Comparison of ENCODE assay signal across 12 mouse cellular contexts in the genomic region with DNA sequence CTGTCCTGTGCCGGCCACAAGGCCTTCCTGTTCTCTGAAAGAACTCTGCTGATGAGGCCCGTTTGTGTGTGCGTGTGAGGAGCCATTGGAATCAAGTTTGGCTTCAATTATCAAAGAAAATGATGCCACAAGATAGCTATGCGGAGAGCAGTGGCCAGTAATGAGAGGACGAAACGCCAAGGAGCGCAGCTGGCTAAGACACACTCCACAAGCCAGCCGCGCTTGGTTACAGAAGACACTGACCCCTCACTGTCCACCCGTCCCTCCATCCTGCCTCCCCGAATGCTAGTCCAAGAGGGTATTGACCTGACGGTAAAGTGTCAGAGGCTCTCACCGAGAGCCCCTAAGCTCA. TPM values are rescaled to one million over a fixed set of nuclear protein-coding genes. Genes with fewer than 3 reads are reported as not detected.
DNase-seq lines count a peak whose midpoint lies in the region; ATAC-seq lines count a peak whose summit lies in the region.
"Had no signal": no experiment of that assay in that cellular context is flagged by ENCODE, and none has a peak within 500 bp of the region (broad histone marks: within the 10 kb centered on the region; RNA-seq: fewer than 3 reads in every experiment).

No protein-coding gene starts in this region.

- H3K4me1 ChIP-seq in heart, embryonic 11.5 days (ENCODE audit: control insufficient read depth, insufficient read depth, low read length) = peaks cover 62% of the 10 kb centered on the region
- H3K4me1 ChIP-seq in forebrain, embryonic 14.5 days (ENCODE audit: control insufficient read depth, insufficient read depth, low read length) = peaks cover 74% of the 10 kb centered on the region
- H3K4me1 ChIP-seq in midbrain, embryonic 10.5 days = peaks cover 96% of the 10 kb centered on the region

- intact Hi-C loops in left cerebral cortex, postnatal 25 days (cut with DNase I) = loop anchor here (5.0 kb wide), 1 partner anchor 150 kb away; no protein-coding TSS in a partner anchor

- H3K4me3 ChIP-seq in heart, embryonic 11.5 days (ENCODE audit: low read depth, low read length) = no peak overlapping the region
- H3K4me3 ChIP-seq in forebrain, embryonic 14.5 days (ENCODE audit: low read depth, low read length) = peak overlapping the region; percentile 19; the same call in 1 of the 2 replicates
- peak overlapping the region; percentile 89 for H3K4me3 ChIP-seq in midbrain, embryonic 10.5 days
- H3K4me3 ChIP-seq: liver, embryonic 13.5 days had no signal

- no peak for ATAC-seq in heart, embryonic 11.5 days (replicated peaks; ENCODE audit: insufficient number of reproducible peaks, low FRiP score, low TSS enrichment)
- ATAC-seq in forebrain, embryonic 14.5 days = no peak

- peaks cover 6% of the 10 kb centered on the region; the same call in 1 of the 2 replicates for H3K27me3 ChIP-seq in heart, embryonic 11.5 days (ENCODE audit: control insufficient read depth, insufficient read depth, low read length)
- no peaks in the 10 kb centered on the region for H3K27me3 ChIP-seq in forebrain, embryonic 14.5 days (replicated peaks; ENCODE audit: control insufficient read depth, insufficient read depth, low read length)
- H3K27me3 ChIP-seq in midbrain, embryonic 10.5 days (ENCODE audit: low read depth, poor library complexity, severe bottlenecking) = peaks cover 12% of the 10 kb centered on the region

- peaks cover 3% of the 10 kb centered on the region; the same call in 1 of the 2 replicates for H3K36me3 ChIP-seq in heart, embryonic 11.5 days (ENCODE audit: control insufficient read depth, insufficient read depth, low read length)
- H3K36me3 ChIP-seq in forebrain, embryonic 14.5 days (ENCODE audit: control insufficient read depth, insufficient read depth, low read length) = peaks cover 11% of the 10 kb centered on the region
- H3K36me3 ChIP-seq in midbrain, embryonic 10.5 days = peaks cover 85% of the 10 kb centered on the region
- H3K36me3 ChIP-seq: liver, embryonic 13.5 days had no signal

- H3K9ac ChIP-seq in heart, embryonic 11.5 days (ENCODE audit: low read depth, low read length) = peak overlapping the region; percentile 40; the same call in 1 of the 2 replicates
- H3K9ac ChIP-seq in forebrain, embryonic 14.5 days (ENCODE audit: low read length) = peak overlapping the region; percentile 51
- H3K9ac ChIP-seq: liver, embryonic 13.5 days had no signal

- 0 out of 2 replicates have a peak overlapping the region, but pooled peaks have one; percentile 24 for H3K27ac ChIP-seq in heart, embryonic 11.5 days (ENCODE audit: low read depth, low read length)
- H3K27ac ChIP-seq in forebrain, embryonic 14.5 days (ENCODE audit: low read depth, low read length) = no peak overlapping the region
- peak overlapping the region; percentile 80 for H3K27ac ChIP-seq in midbrain, embryonic 10.5 days (replicated peaks)
- H3K27ac ChIP-seq: liver, embryonic 13.5 days had no signal

- DNase-seq in heart, adult 8-10 months (ENCODE audit: low spot score) = no peak
- DNase-seq in Muller cell, postnatal 12 days (ENCODE audit: inconsistent ontology term) = peak; percentile 56
- no peak for DNase-seq in forebrain, embryonic 14.5 days (ENCODE audit: low spot score)
- DNase-seq in midbrain, embryonic 10.5 days (ENCODE audit: low spot score) = peak; percentile 25
- no peak for DNase-seq in layer of hippocampus, adult 11-12 months (ENCODE audit: low spot score)
- no peak for DNase-seq in left cerebral cortex, postnatal 25 days (ENCODE audit: low spot score in 2 of 2)
- no peak for DNase-seq in adrenal gland, postnatal 36 days
- DNase-seq: cerebellum, adult 9-11 months; gastrocnemius, postnatal 14 days; kidney, postnatal 14 days; liver, embryonic 13.5 days had no signal

- no peaks in the 10 kb centered on the region for H3K9me3 ChIP-seq in heart, embryonic 11.5 days (replicated peaks; ENCODE audit: control insufficient read depth, low read length)
- H3K9me3 ChIP-seq in forebrain, embryonic 14.5 days (replicated peaks; ENCODE audit: control insufficient read depth, low read length) = no peaks in the 10 kb centered on the region
- H3K9me3 ChIP-seq in midbrain, embryonic 10.5 days (replicated peaks) = no peaks in the 10 kb centered on the region
- H3K9me3 ChIP-seq: liver, embryonic 13.5 days had no signal

- 46% methylated on average over 13 of the region's 13 CpGs for WGBS in heart, embryonic 11.5 days (ENCODE audit: insufficient replicate concordance)
- WGBS in forebrain, embryonic 14.5 days = 30% methylated on average over 13 of the region's 13 CpGs
- 27% methylated on average over 13 of the region's 13 CpGs for WGBS in midbrain, embryonic 10.5 days

- H3K4me2 ChIP-seq in heart, embryonic 11.5 days = peak overlapping the region; percentile 12
- peak overlapping the region; percentile 89 for H3K4me2 ChIP-seq in forebrain, embryonic 14.5 days (ENCODE audit: low read length)
- H3K4me2 ChIP-seq: liver, embryonic 13.5 days had no signal

RNA-seq across cellular contexts. Expression of gene Axin2, which starts 6.9 kb away (rescaled TPM):
- 2.9 and 3.0 TPM in 2 replicates for polyA plus RNA-seq in heart, embryonic 11.5 days (2014; fragmentation: Nextera tagmentation; extraction: Ambion mirVana)
- 1 to 10 TPM; 3.7 to 7.3 (median 4.8) TPM for total RNA-seq in heart, adult 8-10 months (2022)
- polyA plus RNA-seq in forebrain, embryonic 14.5 days (2014; fragmentation: Nextera tagmentation; extraction: Ambion mirVana) = 7.8 and 9.4 TPM in 2 replicates
- polyA plus RNA-seq in midbrain, embryonic 10.5 days (2016; fragmentation: Nextera tagmentation; extraction: Ambion mirVana) = 17.5 and 17.6 TPM in 2 replicates
- 10 to 100 TPM; 32.4 to 33.9 TPM for total RNA-seq in left cerebral cortex, postnatal 25 days (2021)
- 10 to 100 TPM; 34.0 to 38.0 TPM for total RNA-seq in adrenal gland, postnatal 36 days (2021)

Comparison
In these comparisons a context has a peak if more than half of its experiments do, and no peak if none do; other contexts are left out.
1. DNase-seq: peak in Muller cell, postnatal 12 days (single experiment) and midbrain, embryonic 10.5 days (single experiment); none in heart, adult 8-10 months (single experiment), forebrain, embryonic 14.5 days (single experiment), layer of hippocampus, adult 11-12 months (single experiment), left cerebral cortex, postnatal 25 days (0 of 2) and adrenal gland, postnatal 36 days (0 of 2).
2. RNA of gene Axin2, which starts 6.9 kb away (total RNA-seq): 34.0 to 38.0 TPM in adrenal gland, postnatal 36 days and 32.4 to 33.9 TPM in left cerebral cortex, postnatal 25 days; 3.7 to 7.3 TPM in heart, adult 8-10 months; every median in the first group is over 4 times any median in the second.